Mouse (Mus musculus) limb, embryonic 15.5 days (tissue): Measurements from ENCODE around the gene Papss2. TPM values are rescaled to one million over a fixed set of nuclear protein-coding genes. Genes with fewer than 3 reads are reported as not detected.
A peak's percentile ranks its signal among the peaks of the same experiment; 100 is the strongest.

Experiments
- ATAC-seq: fragments of 200-750 bp; cut with Nextera tagmentation; 2 replicates; pipeline ENCODE4 v1.8.0; 2017; ENCODE audit warnings: low read depth, moderate TSS enrichment; ENCODE audit not compliant: insufficient number of reproducible peaks, low FRiP score, low TSS enrichment
- H3K27ac ChIP-seq: fragments of 300-500 bp; sonication (generic); 2 replicates; pipeline ENCODE4 v1.5.1; 2015; ENCODE audit warnings: moderate library complexity, mild to moderate bottlenecking, inconsistent platforms
- H3K27me3 ChIP-seq: fragments of 300-500 bp; sonication (generic); 2 replicates; pipeline ENCODE4 v1.6.1; 2015; ENCODE audit warnings: inconsistent platforms
- H3K36me3 ChIP-seq: fragments of 300-500 bp; sonication (generic); 2 replicates; pipeline ENCODE4 v1.6.1; 2015; ENCODE audit warnings: inconsistent platforms
- H3K4me1 ChIP-seq: fragments of 300-500 bp; sonication (generic); 2 replicates; pipeline ENCODE4 v1.6.1; 2015; ENCODE audit warnings: inconsistent platforms
- H3K4me2 ChIP-seq: fragments of 300-500 bp; sonication (generic); 2 replicates; pipeline ENCODE4 v1.6.1; 2015; ENCODE audit warnings: mild to moderate bottlenecking, inconsistent platforms
- H3K4me3 ChIP-seq: fragments of 300-500 bp; sonication (generic); 2 replicates; pipeline ENCODE4 v1.5.1; 2015; ENCODE audit warnings: mild to moderate bottlenecking, inconsistent platforms
- H3K9ac ChIP-seq: fragments of 300-500 bp; sonication (generic); 2 replicates; pipeline ENCODE4 v1.6.1; 2015; ENCODE audit warnings: inconsistent platforms
- H3K9me3 ChIP-seq: fragments of 300-500 bp; sonication (generic); 2 replicates; pipeline ENCODE4 v1.6.1; 2016; ENCODE audit warnings: inconsistent platforms
- WGBS: fragments of 180-500 bp; shearing (Covaris S2); methylation state at CpG from one replicate; pipeline ENCODE4 v1.1.7; 2015; 5-methylcytosine and 5-hydroxymethylcytosine counted together
- polyA plus RNA-seq: library from polyadenylated mRNA; unstranded; fragments of >200 nt; fragmentation: Nextera tagmentation; extraction: Ambion mirVana; gene quantifications from 2 replicates; pipeline ENCODE4 v1.2.1, GENCODE M21; 2015

The Papss2 gene
- polyA plus RNA-seq, 1 experiment from 2014 or later = 34.8 TPM

DNA sequence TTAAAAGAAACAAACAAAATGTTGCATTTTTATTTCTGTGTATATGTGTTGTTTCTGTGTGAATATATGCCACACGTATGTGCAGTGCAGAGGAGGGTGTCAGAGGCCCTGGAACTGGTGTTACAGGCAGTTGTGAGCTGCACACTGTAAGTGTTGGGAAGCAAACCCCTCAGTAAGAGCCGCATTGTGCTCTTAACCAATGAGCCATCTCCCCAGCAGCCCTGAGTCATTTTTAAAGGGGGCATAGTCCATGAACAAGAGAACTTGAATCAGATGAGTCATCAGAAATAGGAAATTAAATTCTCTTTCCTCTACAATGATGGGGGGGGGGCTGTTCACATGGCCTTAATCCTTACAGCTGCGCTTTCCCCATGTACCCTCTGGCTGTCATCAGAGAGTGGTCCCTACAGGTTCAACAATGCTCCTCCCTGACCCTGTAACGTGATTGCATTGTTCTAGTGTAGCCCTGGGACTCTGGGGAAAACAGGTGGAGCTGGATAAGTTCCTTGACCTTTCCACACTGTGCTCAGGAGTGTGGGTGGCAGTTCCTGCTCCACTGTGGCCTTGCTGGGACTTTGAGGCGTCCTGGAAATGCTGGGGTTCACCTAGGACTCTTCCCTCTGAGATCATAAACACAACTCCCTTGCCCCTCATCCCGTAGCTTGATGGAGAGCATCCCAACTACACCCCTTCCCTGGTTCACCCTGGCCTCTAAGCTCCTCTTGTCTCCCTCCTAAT lies 5.6 kb downstream of the Papss2 start:
- Histone ChIP-seq H3K27me3 (no peaks in the 10 kb centered on the region), H3K36me3 (no peaks in the 10 kb centered on the region), H3K27ac (peak overlapping the region; percentile 50), H3K9ac (no peak overlapping the region), H3K4me2 (no peak overlapping the region), H3K4me1 (peaks cover 30% of the 10 kb centered on the region), H3K9me3 (no peaks in the 10 kb centered on the region), H3K4me3 (no peak overlapping the region)
- 60% methylated on average over 6 of the region's 6 CpGs for WGBS
- no peak for ATAC-seq

DNA sequence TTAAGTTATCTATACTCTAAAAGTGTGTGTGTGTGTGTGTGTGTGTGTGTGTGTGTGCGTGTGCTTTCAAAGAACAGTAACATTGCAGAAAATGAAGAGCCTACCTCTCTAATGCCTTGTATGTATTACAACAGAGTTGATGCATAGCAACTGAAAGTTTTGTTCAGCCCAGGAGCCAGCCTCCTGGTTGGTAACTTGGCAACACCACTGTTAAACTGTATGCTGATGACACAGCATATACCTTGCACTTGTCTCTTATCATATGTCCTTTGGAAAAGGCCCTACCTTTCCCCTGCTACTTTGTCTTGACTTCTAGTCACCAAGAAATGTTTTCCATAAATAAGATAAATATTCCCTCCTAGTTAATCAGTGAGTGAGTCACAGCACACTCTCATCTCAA lies 7.9 kb downstream of the Papss2 start:
- 93% methylated on average over 1 of the region's 1 CpGs for WGBS
- no peaks in the 10 kb centered on the region for H3K36me3 ChIP-seq
- H3K9me3 ChIP-seq = no peaks in the 10 kb centered on the region
- H3K4me2 ChIP-seq = no peak overlapping the region
- no peak overlapping the region for H3K9ac ChIP-seq
- no peak overlapping the region for H3K4me3 ChIP-seq
- ATAC-seq = no peak
- no peak overlapping the region for H3K27ac ChIP-seq
- no peaks in the 10 kb centered on the region for H3K27me3 ChIP-seq
- H3K4me1 ChIP-seq = peaks cover 24% of the 10 kb centered on the region

DNA sequence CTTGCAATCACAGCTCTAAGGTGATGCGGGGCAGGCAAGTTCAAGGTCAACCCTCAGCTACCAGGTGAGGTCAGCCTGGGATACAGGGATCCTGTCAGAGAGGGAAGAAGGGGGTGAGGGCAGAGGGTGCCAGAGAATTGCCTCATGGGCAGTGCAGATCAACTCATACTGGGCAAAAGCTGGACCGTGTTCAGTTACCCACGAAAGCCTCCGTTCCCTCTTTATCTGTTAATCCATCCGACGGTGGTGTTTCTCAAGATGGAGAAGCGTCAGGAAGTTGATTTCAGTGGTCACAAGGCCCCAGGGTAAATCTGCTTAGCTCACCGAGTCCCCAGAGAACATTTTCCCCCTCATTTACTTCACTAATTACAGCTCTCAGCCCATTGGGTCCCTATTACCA lies 8.5 kb downstream of the Papss2 start:
- peak overlapping the region; percentile 24 for H3K27ac ChIP-seq
- peaks cover 24% of the 10 kb centered on the region for H3K4me1 ChIP-seq
- WGBS = 52% methylated on average over 8 of the region's 8 CpGs
- H3K4me3 ChIP-seq = no peak overlapping the region
- H3K27me3 ChIP-seq = no peaks in the 10 kb centered on the region
- H3K9ac ChIP-seq = no peak overlapping the region
- no peak overlapping the region for H3K4me2 ChIP-seq
- H3K36me3 ChIP-seq = no peaks in the 10 kb centered on the region
- no peak for ATAC-seq
- H3K9me3 ChIP-seq = no peaks in the 10 kb centered on the region

DNA sequence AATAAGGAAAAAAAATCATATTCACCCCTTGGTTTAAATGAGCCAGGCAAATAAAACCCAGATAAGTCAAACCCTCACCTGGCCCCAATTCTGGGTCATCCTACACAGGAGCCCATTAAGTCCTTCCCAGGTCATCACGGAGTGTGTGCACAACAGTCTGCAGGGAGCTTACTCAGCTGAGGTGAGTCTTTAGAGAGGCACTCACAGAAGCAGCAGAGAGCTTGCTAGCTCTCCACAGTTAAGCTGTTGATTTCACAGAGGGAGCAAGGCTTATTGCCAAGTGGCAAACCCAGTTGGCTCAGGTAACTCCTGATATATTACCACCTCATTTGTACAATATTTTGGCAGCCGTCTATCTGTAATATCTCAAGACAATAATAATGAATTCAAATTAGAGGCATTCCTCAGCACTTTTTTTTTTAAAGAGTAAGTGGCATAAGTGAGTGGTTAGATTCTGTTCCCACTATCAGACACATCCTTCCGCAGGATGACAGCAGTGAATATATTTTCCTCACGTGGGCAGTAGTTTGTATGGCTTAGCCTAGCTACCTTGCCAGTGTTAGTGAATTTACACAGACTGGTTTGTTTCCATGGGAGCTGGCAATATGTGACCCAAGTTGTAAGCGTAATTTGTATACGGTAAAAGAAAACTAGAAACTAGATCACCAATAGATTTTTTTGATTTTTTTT lies 9.1 kb downstream of the Papss2 start:
- peak overlapping the region; percentile 24 for H3K27ac ChIP-seq
- H3K4me3 ChIP-seq = no peak overlapping the region
- H3K36me3 ChIP-seq = no peaks in the 10 kb centered on the region
- H3K9me3 ChIP-seq = no peaks in the 10 kb centered on the region
- no peak overlapping the region for H3K4me2 ChIP-seq
- no peak overlapping the region for H3K9ac ChIP-seq
- H3K27me3 ChIP-seq = no peaks in the 10 kb centered on the region
- peaks cover 24% of the 10 kb centered on the region for H3K4me1 ChIP-seq
- no peak for ATAC-seq
- WGBS = 68% methylated on average over 6 of the region's 6 CpGs

DNA sequence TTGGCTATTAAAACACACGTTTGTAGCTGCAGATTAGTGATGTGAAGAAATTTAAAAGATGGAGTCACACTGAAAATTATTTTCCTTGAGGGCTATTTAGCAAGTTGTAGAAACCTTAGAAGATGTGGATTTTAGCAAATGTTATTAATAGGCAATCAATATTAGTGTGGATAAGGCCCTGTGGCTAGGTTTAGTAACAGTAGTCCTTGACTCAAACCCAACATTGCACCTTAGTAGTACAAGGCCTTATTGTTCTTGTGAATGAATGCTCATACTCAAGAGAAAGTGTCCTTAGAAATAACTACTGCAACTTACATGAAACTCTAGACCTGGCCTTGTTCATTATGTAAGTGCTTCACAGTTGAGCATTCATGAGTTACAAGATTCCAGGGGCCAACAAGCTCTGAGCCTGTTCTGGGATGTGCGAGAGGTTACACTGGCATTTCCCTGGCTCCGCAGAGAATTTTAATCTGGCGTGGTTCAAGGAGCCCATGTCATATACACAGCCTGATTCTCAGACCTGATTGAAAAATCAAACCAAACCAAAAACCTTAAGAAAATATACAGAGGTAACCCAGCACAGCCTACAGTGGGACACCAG lies 10.7 kb downstream of the Papss2 start:
- ATAC-seq = peak; percentile 63; the same call in 1 of the 2 replicates
- WGBS = 59% methylated on average over 4 of the region's 4 CpGs
- no peaks in the 10 kb centered on the region for H3K36me3 ChIP-seq
- H3K9ac ChIP-seq = no peak overlapping the region
- peak overlapping the region; percentile 73 for H3K27ac ChIP-seq
- H3K4me3 ChIP-seq = no peak overlapping the region
- no peak overlapping the region for H3K4me2 ChIP-seq
- no peaks in the 10 kb centered on the region for H3K27me3 ChIP-seq
- H3K9me3 ChIP-seq = no peaks in the 10 kb centered on the region
- H3K4me1 ChIP-seq = peaks cover 16% of the 10 kb centered on the region

DNA sequence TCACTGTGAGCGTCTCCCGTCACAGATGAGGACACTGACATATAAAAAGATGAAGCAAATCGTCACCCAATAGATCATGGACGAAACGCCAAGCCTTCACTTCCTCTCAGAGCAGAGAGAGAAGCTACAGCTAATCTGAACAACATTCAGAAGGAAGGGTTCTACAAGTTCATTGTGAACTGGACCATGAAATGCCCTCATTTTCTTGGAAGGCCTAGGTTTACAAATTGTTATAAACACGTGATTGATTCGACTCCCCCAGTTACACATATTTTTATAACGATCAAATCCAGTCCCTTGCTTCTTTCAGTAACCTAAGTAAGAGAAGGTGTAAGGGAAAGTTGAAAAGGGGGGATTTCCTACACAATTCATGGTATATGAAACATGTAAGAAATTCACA lies 11.4 kb downstream of the Papss2 start:
- Histone ChIP-seq H3K4me3 (no peak overlapping the region), H3K9me3 (no peaks in the 10 kb centered on the region), H3K36me3 (no peaks in the 10 kb centered on the region), H3K27ac (peak overlapping the region; percentile 61; the same call in 1 of the 2 replicates), H3K27me3 (no peaks in the 10 kb centered on the region), H3K4me1 (peaks cover 11% of the 10 kb centered on the region; the same call in 1 of the 2 replicates), H3K9ac (no peak overlapping the region), H3K4me2 (no peak overlapping the region)
- ATAC-seq = no peak
- WGBS = 65% methylated on average over 8 of the region's 8 CpGs

DNA sequence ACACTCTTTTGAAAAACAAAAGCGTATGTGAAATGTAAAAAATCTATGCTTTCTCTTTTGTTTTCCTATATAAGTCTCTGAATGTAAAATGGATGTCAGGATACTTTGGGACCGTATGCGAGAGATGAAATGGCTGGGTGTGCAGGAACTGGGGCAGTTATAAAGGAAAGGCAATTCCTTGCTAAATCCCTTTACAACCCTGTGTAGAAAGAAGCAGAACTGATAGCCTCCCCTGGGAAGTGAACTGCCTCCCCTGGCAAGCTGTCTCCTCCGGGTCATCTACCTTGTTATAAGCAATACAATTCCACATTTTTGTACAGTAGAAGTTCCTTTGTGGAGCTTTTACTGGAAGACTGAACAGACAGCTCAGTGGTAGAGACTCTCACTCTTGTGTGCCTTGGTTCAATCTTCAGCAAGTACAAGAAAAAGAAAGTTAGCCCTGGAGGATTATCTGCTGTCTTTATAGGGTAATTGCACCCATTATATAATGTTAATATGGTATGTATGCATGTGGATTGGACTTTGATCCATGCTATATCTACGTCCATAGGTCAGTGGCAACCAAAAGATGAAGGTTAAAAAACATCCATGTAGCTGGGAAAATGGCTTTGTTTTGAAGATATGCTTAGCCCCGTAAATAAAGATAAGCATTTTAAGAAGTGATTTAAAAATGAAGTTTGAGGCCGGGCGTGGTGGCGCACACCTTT lies 15.9 kb downstream of the Papss2 start:
- H3K4me3 ChIP-seq = no peak overlapping the region
- no peaks in the 10 kb centered on the region for H3K36me3 ChIP-seq
- no peak for ATAC-seq
- H3K27ac ChIP-seq = 0 out of 2 replicates have a peak overlapping the region, but pooled peaks have one; percentile 7
- H3K4me2 ChIP-seq = no peak overlapping the region
- H3K9me3 ChIP-seq = no peaks in the 10 kb centered on the region
- no peak overlapping the region for H3K9ac ChIP-seq
- WGBS = 84% methylated on average over 9 of the region's 9 CpGs
- H3K4me1 ChIP-seq = peaks cover 5% of the 10 kb centered on the region; the same call in 1 of the 2 replicates
- no peaks in the 10 kb centered on the region for H3K27me3 ChIP-seq

DNA sequence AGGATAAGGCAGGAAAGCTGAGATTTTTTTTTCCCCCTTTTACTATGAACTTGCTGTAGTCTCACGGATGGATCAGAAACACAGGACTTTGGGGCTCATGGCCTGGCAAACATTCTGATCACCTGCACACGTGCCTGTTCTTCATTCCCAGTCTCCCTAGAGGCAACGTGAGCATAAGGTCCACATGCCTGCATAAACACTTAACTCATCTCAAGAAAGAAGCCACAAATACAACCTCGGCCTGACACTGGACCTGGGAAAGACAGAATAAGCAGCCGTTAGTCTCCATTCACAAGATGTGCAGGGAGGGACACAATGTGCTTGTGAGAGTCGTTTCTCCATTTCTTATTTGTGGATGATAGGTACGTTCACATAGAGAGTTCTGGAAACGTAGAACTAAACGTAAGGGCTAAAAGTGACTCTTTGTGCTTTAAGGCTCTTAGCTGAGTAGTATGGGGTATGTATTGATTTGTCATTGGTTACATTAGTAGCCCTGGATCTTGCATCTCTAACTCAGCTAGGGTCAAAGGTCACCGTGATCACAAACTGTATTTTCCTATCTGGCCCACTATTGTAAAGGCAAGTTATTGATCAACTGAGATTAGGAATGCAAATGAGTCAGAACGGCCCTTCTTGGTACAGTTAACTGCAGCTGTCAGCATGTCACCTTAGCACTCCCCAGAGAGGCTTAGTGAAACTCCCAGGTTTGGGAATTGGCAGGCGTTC lies 18.6 kb downstream of the Papss2 start:
- no peak for ATAC-seq
- peak overlapping the region; percentile 47 for H3K27ac ChIP-seq

DNA sequence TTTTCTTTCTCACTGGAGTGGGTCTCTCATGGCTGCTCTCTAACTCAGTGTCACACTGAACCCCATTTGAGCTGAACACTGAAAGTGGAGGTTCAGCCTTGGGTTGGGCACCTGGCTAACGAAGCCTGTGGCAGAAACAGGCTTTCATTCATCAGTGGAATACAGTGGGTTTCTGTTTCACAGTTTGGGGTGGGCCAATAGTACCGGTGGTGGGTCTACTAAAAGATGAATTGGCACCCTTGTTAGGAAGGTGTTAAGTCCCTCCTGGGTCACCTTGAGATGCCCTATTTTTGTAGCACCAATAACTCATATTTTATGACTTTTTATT lies 19.1 kb downstream of the Papss2 start:
- peak overlapping the region; percentile 47; the same call in 1 of the 2 replicates for H3K27ac ChIP-seq
- H3K4me3 ChIP-seq = no peak overlapping the region
- WGBS = 62% methylated on average over 2 of the region's 2 CpGs
- H3K4me1 ChIP-seq = peaks cover 5% of the 10 kb centered on the region; the same call in 1 of the 2 replicates
- H3K9me3 ChIP-seq = no peaks in the 10 kb centered on the region
- H3K36me3 ChIP-seq = no peaks in the 10 kb centered on the region
- ATAC-seq = peak; percentile 85
- no peaks in the 10 kb centered on the region for H3K27me3 ChIP-seq
- no peak overlapping the region for H3K4me2 ChIP-seq
- no peak overlapping the region for H3K9ac ChIP-seq

More for the DNA sequence above, 18.6 kb downstream of the Papss2 start:
- H3K9me3 ChIP-seq = no peaks in the 10 kb centered on the region
- WGBS = 66% methylated on average over 12 of the region's 12 CpGs
- H3K4me2 ChIP-seq = no peak overlapping the region
- no peak overlapping the region for H3K9ac ChIP-seq
- no peaks in the 10 kb centered on the region for H3K27me3 ChIP-seq
- no peaks in the 10 kb centered on the region for H3K36me3 ChIP-seq
- H3K4me1 ChIP-seq = peaks cover 5% of the 10 kb centered on the region; the same call in 1 of the 2 replicates
- no peak overlapping the region for H3K4me3 ChIP-seq

DNA sequence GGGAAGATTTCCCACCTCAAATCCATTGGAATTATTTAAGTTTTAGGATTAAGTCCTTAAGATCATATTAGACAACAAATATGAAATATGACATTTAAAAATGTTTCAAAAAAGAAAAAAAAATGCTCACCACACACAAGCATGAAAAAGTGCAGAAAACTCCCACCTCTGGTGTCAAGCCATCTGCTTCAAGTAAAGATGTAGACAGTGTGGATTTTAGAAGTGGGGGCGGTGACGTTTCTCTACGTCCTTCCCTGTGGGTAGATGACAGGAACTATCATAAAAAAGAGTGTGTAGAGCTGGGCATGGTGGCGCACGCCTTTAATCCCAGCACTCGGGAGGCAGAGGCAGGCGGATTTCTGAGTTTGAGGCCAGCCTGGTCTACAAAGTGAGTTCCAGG lies 21.1 kb downstream of the Papss2 start:
- H3K27me3 ChIP-seq = no peaks in the 10 kb centered on the region
- WGBS = 88% methylated on average over 7 of the region's 7 CpGs
- H3K4me1 ChIP-seq = peaks cover 5% of the 10 kb centered on the region; the same call in 1 of the 2 replicates
- ATAC-seq = no peak
- H3K4me2 ChIP-seq = no peak overlapping the region
- no peaks in the 10 kb centered on the region for H3K9me3 ChIP-seq
- no peaks in the 10 kb centered on the region for H3K36me3 ChIP-seq
- H3K27ac ChIP-seq = no peak overlapping the region
- no peak overlapping the region for H3K4me3 ChIP-seq
- H3K9ac ChIP-seq = no peak overlapping the region

DNA sequence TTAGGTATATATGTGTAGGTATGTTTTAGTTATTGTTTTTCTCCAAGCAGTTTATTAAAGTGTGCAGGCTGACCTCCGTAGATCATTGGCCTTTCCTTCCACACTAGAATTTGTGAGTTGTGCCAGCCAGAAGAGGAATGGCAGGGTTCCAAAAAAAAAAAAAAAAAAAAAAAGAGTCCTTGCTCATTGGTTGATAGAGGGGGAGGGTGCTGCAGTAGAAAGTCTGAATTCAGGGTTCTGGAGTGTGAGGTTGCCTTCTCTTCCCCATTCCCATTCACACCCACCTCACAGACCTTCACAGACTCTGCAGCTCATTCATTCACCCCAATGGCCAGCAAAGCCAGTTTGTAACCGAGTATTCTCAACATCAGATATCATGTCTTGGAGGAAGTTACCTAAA lies 24.1 kb downstream of the Papss2 start:
- Histone ChIP-seq H3K36me3 (peaks cover 5% of the 10 kb centered on the region; the same call in 1 of the 2 replicates), H3K9me3 (no peaks in the 10 kb centered on the region), H3K27me3 (no peaks in the 10 kb centered on the region), H3K4me1 (no peaks in the 10 kb centered on the region), H3K4me3 (no peak overlapping the region), H3K9ac (no peak overlapping the region), H3K27ac (no peak overlapping the region), H3K4me2 (no peak overlapping the region)
- 72% methylated on average over 2 of the region's 2 CpGs for WGBS
- ATAC-seq = no peak
